Mouse (Mus musculus): ENCODE measurements around the gene Gm5934. TPM values are rescaled to one million over a fixed set of nuclear protein-coding genes. Genes with fewer than 3 reads are reported as not detected.
"Not testable (repeated sequence)": the region's sequence is repeated elsewhere in the genome, so short reads cannot be mapped to it uniquely, and the experiment has no call there.

The Gm5934 gene
- polyA plus RNA-seq (2014; fragmentation: Nextera tagmentation; extraction: Ambion mirVana), result not detected in 2 replicates

GRCm38 (mm10) chrX:24500660-24501059 is at the start of gene Gm5934:
TSS of gene Gm5934 (minus strand) at chrX:24500760.
- not testable (repeated sequence) for H3K4me2 ChIP-seq (replicated peaks; ENCODE audit: low read depth, low read length); H3K4me3 ChIP-seq (ENCODE audit: low read depth, low read length); H3K27me3 ChIP-seq (ENCODE audit: control insufficient read depth, insufficient read depth, low read length); H3K9ac ChIP-seq (ENCODE audit: low read depth, low read length); ATAC-seq (ENCODE audit: low FRiP score); H3K9me3 ChIP-seq (ENCODE audit: control insufficient read depth, low read length); DNase-seq (ENCODE audit: low spot score); H3K4me1 ChIP-seq (replicated peaks; ENCODE audit: control insufficient read depth, insufficient read depth, low read length); H3K36me3 ChIP-seq (ENCODE audit: control insufficient read depth, insufficient read depth, low read length); H3K27ac ChIP-seq (ENCODE audit: low read depth, low read length)
- 87% methylated on average over 5 of the region's 5 CpGs for WGBS

Other genes with a start within 250 kb of the Gm5934 start
- not detected in 2 replicates for gene Gm4297, start 74.1 kb upstream of the Gm5934 start, polyA plus RNA-seq (2014; fragmentation: Nextera tagmentation; extraction: Ambion mirVana)

Measured in hindbrain, embryonic 11.5 days (tissue).